Mouse (Mus musculus) granulocyte monocyte progenitor cell, adult 5-6 weeks (primary cell): ENCODE measurements at regions not wholly inside any gene's neighbourhood (a gene's known extent, or its start where the extent isn't known, plus 50 kb on each side); places are given as distances from the start of the nearest gene placed in this dataset.
A peak's percentile ranks its signal among the peaks of the same experiment; 100 is the strongest.

Source experiments
- ATAC-seq: replicated peaks from 2 replicates; pipeline ENCODE4 v1.8.0; 2016; ENCODE audit warnings: mild to moderate bottlenecking, moderate TSS enrichment, inconsistent platforms; ENCODE audit not compliant: poor library complexity, severe bottlenecking

- no peak for ATAC-seq
These were observed 261.5 kb downstream of the Matn1 start for GRCm38 (mm10) chr4:131205685-131206084.

DNA sequence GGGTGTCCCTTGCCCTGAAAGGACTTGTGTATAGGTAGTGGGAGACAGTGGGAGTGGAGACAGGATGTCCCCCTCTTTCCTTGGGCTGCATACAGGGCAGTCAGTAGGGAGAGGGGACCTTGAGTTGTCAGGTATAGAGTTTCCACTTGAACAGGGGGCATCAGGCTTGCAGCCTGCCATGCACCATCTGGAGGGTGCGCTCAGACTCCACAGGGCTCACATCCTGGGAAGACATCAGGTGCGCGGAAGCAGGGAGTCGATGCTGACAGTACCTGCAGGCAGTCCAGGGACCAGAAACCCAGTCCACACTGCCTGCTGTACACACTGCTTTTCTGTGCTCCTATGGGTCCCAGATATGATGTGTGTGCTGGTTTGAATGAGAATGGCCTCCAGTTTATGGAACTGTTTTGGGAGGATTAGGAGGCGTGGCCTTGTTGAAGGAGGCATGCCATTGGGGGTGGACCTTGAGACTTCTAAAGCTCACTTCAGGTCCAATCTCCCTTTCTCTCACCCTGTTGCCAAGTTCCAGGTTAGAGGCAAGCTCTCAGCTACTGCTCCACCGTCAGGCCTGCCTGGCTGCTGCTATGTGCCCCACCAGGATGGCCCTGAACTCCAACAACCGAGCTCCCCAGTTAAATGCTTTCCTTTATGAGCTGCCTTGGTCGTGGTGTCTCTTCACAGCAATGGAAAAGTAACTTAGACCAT, 262.1 kb downstream of the Matn1 start:
- no peak for ATAC-seq

- no peak for ATAC-seq
These were observed 262.7 kb downstream of the Matn1 start for GRCm38 (mm10) chr4:131206886-131207200.

- no peak for ATAC-seq
These were observed 263.1 kb downstream of the Matn1 start for GRCm38 (mm10) chr4:131207249-131207648.

- no peak for ATAC-seq
These were observed 264.0 kb downstream of the Matn1 start for GRCm38 (mm10) chr4:131208166-131208565.

- ATAC-seq: no peak
These were observed 264.5 kb downstream of the Matn1 start for GRCm38 (mm10) chr4:131208637-131209036.

- ATAC-seq: no peak
These were observed 268.5 kb downstream of the Matn1 start for GRCm38 (mm10) chr4:131212711-131213110.

GRCm38 (mm10) chr4:131215682-131216081, 271.5 kb downstream of the Matn1 start:
- no peak for ATAC-seq

- ATAC-seq: no peak
These were observed 272.2 kb downstream of the Matn1 start for GRCm38 (mm10) chr4:131216361-131216760.

DNA sequence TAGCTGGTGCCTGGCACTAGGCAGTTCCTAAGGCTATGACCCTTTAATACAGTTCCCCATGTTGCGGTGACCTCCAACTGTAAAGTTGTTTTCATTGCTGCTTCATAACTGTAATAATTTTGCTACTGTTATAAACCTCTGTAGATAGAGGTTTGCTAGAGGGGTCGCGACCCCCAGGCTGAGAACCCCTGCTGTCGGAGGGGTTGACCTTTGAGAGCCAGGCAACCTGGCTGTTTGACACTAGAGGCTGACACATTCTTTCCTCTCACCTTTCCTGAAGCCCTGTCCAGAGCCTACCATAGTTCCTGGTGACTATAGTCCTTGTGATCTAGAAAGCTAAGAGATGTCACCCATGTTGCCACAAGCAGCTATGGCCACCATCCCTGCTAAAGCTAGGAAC, 272.9 kb downstream of the Matn1 start:
- ATAC-seq: no peak

DNA sequence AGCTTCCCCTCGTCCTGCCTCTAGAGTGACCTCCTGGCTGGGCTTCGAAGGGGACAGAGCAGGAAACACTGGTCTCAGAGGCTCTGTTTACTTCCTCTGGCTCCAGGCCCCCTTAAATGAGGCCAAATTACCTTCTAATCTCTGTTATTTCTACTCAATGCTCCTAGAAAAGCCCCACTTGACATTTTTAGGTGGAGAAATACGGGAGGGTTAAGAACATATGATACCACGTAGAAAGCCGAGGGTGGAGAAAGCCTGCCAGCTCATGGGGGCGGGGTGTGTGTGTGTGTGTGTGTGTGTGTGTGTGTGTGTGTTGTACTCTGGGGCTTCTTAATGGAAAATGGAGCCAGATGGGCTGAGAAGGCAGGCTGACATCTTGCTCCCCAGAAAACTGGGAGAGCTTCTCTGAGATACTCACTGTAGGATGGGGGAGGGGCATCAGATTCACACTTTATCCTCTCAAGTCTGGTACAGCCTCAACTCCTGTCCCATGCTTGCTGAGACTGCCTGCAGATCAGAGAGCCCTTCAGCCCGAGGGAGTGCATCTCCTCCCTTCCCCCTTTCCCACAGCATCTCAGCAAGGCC, 273.5 kb downstream of the Matn1 start:
- ATAC-seq: no peak

- ATAC-seq: no peak
These were observed 276.8 kb downstream of the Matn1 start for GRCm38 (mm10) chr4:131220966-131221365.

GRCm38 (mm10) chr4:131230361-131230760, 286.2 kb downstream of the Matn1 start:
- ATAC-seq: no peak

GRCm38 (mm10) chr4:131236611-131237031, 292.4 kb downstream of the Matn1 start:
- ATAC-seq: no peak

DNA sequence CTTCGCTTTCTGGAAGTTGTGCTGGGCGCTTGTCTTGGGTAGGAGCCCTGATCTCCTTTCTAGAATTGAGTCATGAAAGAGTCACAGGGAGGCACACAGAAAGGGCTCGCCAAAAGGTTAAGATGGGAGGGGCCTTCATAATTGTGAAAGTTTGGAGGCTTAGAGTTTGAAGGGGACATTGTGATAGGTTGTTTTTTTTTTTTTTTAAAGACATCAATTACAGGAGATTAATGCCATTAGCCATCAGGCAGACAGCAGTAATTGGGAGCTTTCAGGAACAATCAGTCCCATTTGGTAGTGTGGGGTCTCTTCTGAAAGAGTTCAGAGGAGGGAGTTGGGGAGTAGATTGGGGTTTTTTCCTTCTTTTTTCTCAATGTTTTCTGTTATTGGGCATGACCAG, 294.4 kb downstream of the Matn1 start:
- ATAC-seq: no peak

DNA sequence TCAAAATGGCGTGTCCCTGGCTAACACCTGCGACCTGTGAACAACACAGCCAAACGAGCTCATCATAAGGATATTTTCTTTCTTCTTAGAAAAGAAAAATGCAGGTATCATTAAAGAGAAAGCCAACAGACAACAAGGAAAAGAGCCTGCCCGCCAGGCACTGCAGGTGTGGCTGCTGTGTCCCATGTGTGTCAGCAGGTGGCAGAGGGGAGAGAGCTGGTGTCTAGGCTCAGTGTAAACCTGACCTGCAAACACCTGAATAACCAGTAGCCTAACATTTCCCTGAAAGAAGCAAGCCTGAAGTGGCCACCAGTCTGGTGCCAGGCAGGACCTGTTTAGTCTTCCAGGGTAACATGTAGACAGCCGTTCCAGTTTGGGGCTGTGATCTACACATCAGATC, 294.9 kb downstream of the Matn1 start:
- ATAC-seq: no peak

GRCm38 (mm10) chr4:131240457-131240856, 296.3 kb downstream of the Matn1 start:
- no peak for ATAC-seq

DNA sequence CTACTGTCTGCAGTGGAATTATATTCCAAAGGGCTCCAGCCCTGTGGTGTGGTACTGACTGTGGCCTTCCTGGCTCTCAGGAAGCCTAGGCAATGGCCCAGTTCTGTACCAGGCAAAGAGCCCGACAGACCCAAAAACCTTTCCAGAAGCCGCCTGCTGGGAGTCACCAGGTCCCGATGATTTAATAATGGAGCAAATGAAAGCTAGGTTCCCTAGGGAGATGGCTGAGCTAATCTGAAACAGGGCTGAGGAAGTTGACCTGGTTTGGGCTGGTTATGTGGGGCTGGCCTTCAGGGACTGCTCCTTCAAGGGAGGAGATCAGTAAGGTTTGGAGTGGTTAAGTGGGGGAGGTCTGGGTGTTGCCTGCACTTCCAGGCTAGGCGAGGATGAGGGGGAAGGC, 298.1 kb downstream of the Matn1 start:
- no peak for ATAC-seq

DNA sequence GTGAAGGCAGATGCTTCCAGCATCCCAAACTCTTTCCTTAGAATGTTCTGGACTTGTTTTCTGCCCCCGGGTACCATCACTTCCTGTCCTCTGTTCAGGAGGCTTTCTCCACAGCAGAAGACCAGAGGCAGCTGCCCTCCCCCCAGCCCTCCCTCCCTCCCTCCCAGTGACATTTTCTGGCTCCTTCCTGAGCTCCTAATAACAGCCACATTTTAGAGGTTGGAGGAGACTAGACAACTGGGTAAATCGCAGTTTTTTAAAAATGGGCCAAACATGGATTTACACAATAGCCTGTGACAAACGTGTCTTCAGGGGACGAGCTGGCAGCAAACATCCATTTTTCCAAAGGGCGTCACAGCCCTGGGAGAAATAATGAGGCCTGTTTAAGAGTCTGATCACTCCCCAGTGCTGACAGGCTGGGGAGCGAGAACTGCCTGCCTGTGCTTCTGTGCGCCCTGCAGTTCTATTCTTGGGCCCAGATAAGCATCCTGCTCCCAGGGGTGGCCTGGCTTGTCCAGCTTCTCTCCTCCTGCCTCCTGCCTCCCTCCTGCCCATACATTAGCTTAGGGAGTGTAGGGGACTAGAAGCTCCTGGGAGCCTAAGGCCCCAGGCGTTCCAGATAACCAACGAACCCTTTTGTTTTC, 299.7 kb downstream of the Matn1 start:
- no peak for ATAC-seq

GRCm38 (mm10) chr4:131252602-131253442, 308.6 kb downstream of the Matn1 start:
- peak; percentile 78 for ATAC-seq

DNA sequence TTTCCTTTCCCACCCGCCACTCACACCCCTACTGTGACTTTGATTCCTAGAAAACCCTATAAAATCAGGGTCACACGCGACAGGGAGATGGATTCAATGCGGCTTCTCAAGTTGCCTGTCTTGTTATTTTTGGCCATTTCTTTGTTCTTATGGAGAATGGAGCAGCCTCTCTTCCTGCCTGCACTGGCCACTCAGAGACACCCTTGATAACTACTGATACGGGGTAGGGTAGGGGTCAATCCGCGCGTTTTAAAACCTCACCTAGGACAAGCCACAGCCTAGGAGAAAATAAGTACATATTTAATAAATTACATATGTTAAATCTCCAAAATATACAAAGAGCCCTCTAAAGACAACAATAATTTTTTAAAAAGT, 309.2 kb downstream of the Matn1 start:
- no peak for ATAC-seq
